Mouse (Mus musculus): ENCODE results near the gene Trim16. TPM values are rescaled to one million over a fixed set of nuclear protein-coding genes. Genes with fewer than 3 reads are reported as not detected.

Trim16 gene
- 4.5 and 6.1 TPM in 2 replicates for polyA plus RNA-seq (2016; fragmentation: Nextera tagmentation; extraction: Ambion mirVana)

GRCm38 (mm10) chr11:62820059-62820541 lies at the start of gene Trim16:
Gene Trim16, plus strand, starts transcription at chr11:62820231.
- ATAC-seq (ENCODE audit: low FRiP score, low read depth) = peak; percentile 62
- peaks cover 14% of the 10 kb centered on the region for H3K4me1 ChIP-seq
- H3K4me2 ChIP-seq (replicated peaks) = peak within 1 kb of the TSS; percentile 54
- no peaks in the 10 kb centered on the region for H3K9me3 ChIP-seq
- H3K36me3 ChIP-seq = no peaks in the 10 kb centered on the region
- H3K27me3 ChIP-seq = peaks cover 11% of the 10 kb centered on the region; the same call in 1 of the 2 replicates
- H3K27ac ChIP-seq (replicated peaks) = no peak within 1 kb of the TSS; the same call in 1 of the 2 replicates
- peak within 1 kb of the TSS; percentile 35 for H3K4me3 ChIP-seq
- 14% methylated on average over 15 of the region's 15 CpGs for WGBS
- peak within 1 kb of the TSS; percentile 49 for H3K9ac ChIP-seq (replicated peaks)

GRCm38 (mm10) chr11:62776510-62776909 lies 43.5 kb upstream of the Trim16 start:
- peaks cover 45% of the 10 kb centered on the region for H3K36me3 ChIP-seq

GRCm38 (mm10) chr11:62788935-62789616 lies 31.0 kb upstream of the Trim16 start, which contains the start of gene Zfp286:
Gene Zfp286, minus strand, starts transcription at chr11:62789462.
- peak; percentile 97 for ATAC-seq (ENCODE audit: low FRiP score, low read depth)
- Histone ChIP-seq H3K27ac (replicated peaks) (no peak within 1 kb of the TSS), H3K9me3 (peaks cover 1% of the 10 kb centered on the region; the same call in 1 of the 2 replicates), H3K36me3 (peaks cover 19% of the 10 kb centered on the region), H3K4me2 (replicated peaks) (peak within 1 kb of the TSS; percentile 75), H3K9ac (replicated peaks) (peak within 1 kb of the TSS; percentile 78), H3K4me3 (peak within 1 kb of the TSS; percentile 63), H3K27me3 (no peaks in the 10 kb centered on the region), H3K4me1 (peaks cover 13% of the 10 kb centered on the region)
- WGBS = 8% methylated on average over 34 of the region's 34 CpGs

More at GRCm38 (mm10) chr11:62776510-62776909, 43.5 kb upstream of the Trim16 start:
- no peak overlapping the region for H3K9ac ChIP-seq (replicated peaks)
- peaks cover 67% of the 10 kb centered on the region for H3K9me3 ChIP-seq
- no peak overlapping the region for H3K4me2 ChIP-seq (replicated peaks)
- no peaks in the 10 kb centered on the region for H3K27me3 ChIP-seq
- no peaks in the 10 kb centered on the region for H3K4me1 ChIP-seq
- WGBS = 94% methylated on average over 7 of the region's 7 CpGs
- H3K27ac ChIP-seq (replicated peaks) = no peak overlapping the region
- H3K4me3 ChIP-seq = no peak overlapping the region
- ATAC-seq (ENCODE audit: low FRiP score, low read depth) = no peak

- H3K36me3 ChIP-seq = peaks cover 14% of the 10 kb centered on the region
- no peaks in the 10 kb centered on the region for H3K27me3 ChIP-seq
- H3K27ac ChIP-seq (replicated peaks) = no peak overlapping the region
- H3K4me2 ChIP-seq (replicated peaks) = peak overlapping the region; percentile 75
- no peaks in the 10 kb centered on the region for H3K9me3 ChIP-seq
- no peak for ATAC-seq (ENCODE audit: low FRiP score, low read depth)
- H3K4me3 ChIP-seq = peak overlapping the region; percentile 63
- peaks cover 13% of the 10 kb centered on the region for H3K4me1 ChIP-seq
- H3K9ac ChIP-seq (replicated peaks) = peak overlapping the region; percentile 78
- WGBS = 58% methylated on average over 3 of the region's 3 CpGs
Measured at GRCm38 (mm10) chr11:62789617-62789936, 30.5 kb upstream of the Trim16 start.

GRCm38 (mm10) chr11:62804119-62804518 lies 15.9 kb upstream of the Trim16 start:
- Histone ChIP-seq H3K36me3 (no peaks in the 10 kb centered on the region), H3K27ac (replicated peaks) (no peak overlapping the region), H3K4me1 (no peaks in the 10 kb centered on the region), H3K4me3 (no peak overlapping the region), H3K9ac (replicated peaks) (no peak overlapping the region), H3K4me2 (replicated peaks) (no peak overlapping the region), H3K9me3 (0 out of 2 replicates have a peak, but pooled peaks cover 6% of the 10 kb centered on the region), H3K27me3 (no peaks in the 10 kb centered on the region)
- ATAC-seq (ENCODE audit: low FRiP score, low read depth) = no peak
- WGBS = 53% methylated on average over 13 of the region's 13 CpGs

- Histone ChIP-seq H3K9ac (replicated peaks) (no peak overlapping the region), H3K27me3 (no peaks in the 10 kb centered on the region), H3K27ac (replicated peaks) (no peak overlapping the region), H3K4me1 (no peaks in the 10 kb centered on the region), H3K4me3 (no peak overlapping the region), H3K9me3 (0 out of 2 replicates have a peak, but pooled peaks cover 6% of the 10 kb centered on the region), H3K36me3 (no peaks in the 10 kb centered on the region), H3K4me2 (replicated peaks) (no peak overlapping the region)
- no peak for ATAC-seq (ENCODE audit: low FRiP score, low read depth)
- 75% methylated on average over 2 of the region's 2 CpGs for WGBS
Measured at GRCm38 (mm10) chr11:62807965-62808364, 12.1 kb upstream of the Trim16 start.

- H3K36me3 ChIP-seq = no peaks in the 10 kb centered on the region
- no peaks in the 10 kb centered on the region for H3K27me3 ChIP-seq
- WGBS = 68% methylated on average over 4 of the region's 4 CpGs
- no peak overlapping the region for H3K27ac ChIP-seq (replicated peaks)
- no peaks in the 10 kb centered on the region for H3K4me1 ChIP-seq
- H3K9ac ChIP-seq (replicated peaks) = no peak overlapping the region
- H3K4me3 ChIP-seq = no peak overlapping the region
- 0 out of 2 replicates have a peak, but pooled peaks cover 6% of the 10 kb centered on the region for H3K9me3 ChIP-seq
- no peak overlapping the region for H3K4me2 ChIP-seq (replicated peaks)
- no peak for ATAC-seq (ENCODE audit: low FRiP score, low read depth)
Measured at GRCm38 (mm10) chr11:62809201-62809600, 10.8 kb upstream of the Trim16 start.

- no peak overlapping the region for H3K27ac ChIP-seq (replicated peaks)
- no peak overlapping the region for H3K4me2 ChIP-seq (replicated peaks)
- H3K4me3 ChIP-seq = no peak overlapping the region
- H3K9me3 ChIP-seq = no peaks in the 10 kb centered on the region
- no peaks in the 10 kb centered on the region for H3K4me1 ChIP-seq
- no peaks in the 10 kb centered on the region for H3K27me3 ChIP-seq
- ATAC-seq (ENCODE audit: low FRiP score, low read depth) = no peak
- no peak overlapping the region for H3K9ac ChIP-seq (replicated peaks)
- 88% methylated on average over 6 of the region's 6 CpGs for WGBS
- no peaks in the 10 kb centered on the region for H3K36me3 ChIP-seq
Measured at GRCm38 (mm10) chr11:62812268-62812667, 7.8 kb upstream of the Trim16 start.

GRCm38 (mm10) chr11:62813497-62813896 lies 6.5 kb upstream of the Trim16 start:
- no peak for ATAC-seq (ENCODE audit: low FRiP score, low read depth)
- no peaks in the 10 kb centered on the region for H3K4me1 ChIP-seq
- H3K4me2 ChIP-seq (replicated peaks) = no peak overlapping the region
- no peak overlapping the region for H3K9ac ChIP-seq (replicated peaks)
- H3K36me3 ChIP-seq = no peaks in the 10 kb centered on the region
- no peak overlapping the region for H3K4me3 ChIP-seq
- no peaks in the 10 kb centered on the region for H3K27me3 ChIP-seq
- H3K9me3 ChIP-seq = no peaks in the 10 kb centered on the region
- no peak overlapping the region for H3K27ac ChIP-seq (replicated peaks)
- 58% methylated on average over 1 of the region's 1 CpGs for WGBS

- no peak for ATAC-seq (ENCODE audit: low FRiP score, low read depth)
- Histone ChIP-seq H3K9me3 (no peaks in the 10 kb centered on the region), H3K27ac (replicated peaks) (no peak overlapping the region), H3K9ac (replicated peaks) (no peak overlapping the region), H3K4me2 (replicated peaks) (no peak overlapping the region), H3K36me3 (no peaks in the 10 kb centered on the region), H3K4me3 (no peak overlapping the region), H3K4me1 (no peaks in the 10 kb centered on the region), H3K27me3 (0 out of 2 replicates have a peak, but pooled peaks cover under 1% of the 10 kb centered on the region)
- 70% methylated on average over 6 of the region's 6 CpGs for WGBS
Measured at GRCm38 (mm10) chr11:62813970-62814624, 5.9 kb upstream of the Trim16 start.

- Histone ChIP-seq H3K27ac (replicated peaks) (no peak overlapping the region), H3K9me3 (no peaks in the 10 kb centered on the region), H3K36me3 (no peaks in the 10 kb centered on the region), H3K4me2 (replicated peaks) (no peak overlapping the region), H3K4me3 (no peak overlapping the region), H3K4me1 (no peaks in the 10 kb centered on the region), H3K9ac (replicated peaks) (no peak overlapping the region), H3K27me3 (0 out of 2 replicates have a peak, but pooled peaks cover 6% of the 10 kb centered on the region)
- ATAC-seq (ENCODE audit: low FRiP score, low read depth) = no peak
- WGBS = 58% methylated on average over 4 of the region's 4 CpGs
Measured at GRCm38 (mm10) chr11:62814625-62815024, 5.4 kb upstream of the Trim16 start.

- no peak for ATAC-seq (ENCODE audit: low FRiP score, low read depth)
- no peak overlapping the region for H3K4me3 ChIP-seq
- peaks cover 9% of the 10 kb centered on the region; the same call in 1 of the 2 replicates for H3K27me3 ChIP-seq
- H3K36me3 ChIP-seq = no peaks in the 10 kb centered on the region
- H3K9ac ChIP-seq (replicated peaks) = no peak overlapping the region
- H3K4me2 ChIP-seq (replicated peaks) = no peak overlapping the region
- no peak overlapping the region for H3K27ac ChIP-seq (replicated peaks)
- H3K9me3 ChIP-seq = no peaks in the 10 kb centered on the region
- 100% methylated on average over 1 of the region's 1 CpGs for WGBS
- peaks cover 6% of the 10 kb centered on the region for H3K4me1 ChIP-seq
Measured at GRCm38 (mm10) chr11:62815438-62815837, 4.6 kb upstream of the Trim16 start.

Data from midbrain, embryonic 12.5 days (tissue).